Mouse (Mus musculus) limb, embryonic 11.5 days (tissue): ENCODE measurements around the gene Cs. TPM values are rescaled to one million over a fixed set of nuclear protein-coding genes. Genes with fewer than 3 reads are reported as not detected.
A peak's percentile ranks its signal among the peaks of the same experiment; 100 is the strongest.

ENCODE experiments used
- ATAC-seq: fragments of 200-750 bp; cut with Nextera tagmentation; 2 replicates; pipeline ENCODE4 v1.8.0; 2017; ENCODE audit warnings: low read depth; ENCODE audit not compliant: insufficient number of reproducible peaks, low FRiP score, low TSS enrichment
- DNase-seq: peaks from one replicate; pipeline ENCODE4 v3.0.0-alpha.2; 2015; ENCODE audit warnings: low spot score
- H3K27ac ChIP-seq: fragments of 300-500 bp; sonication (generic); replicated peaks from 2 replicates; pipeline ENCODE4 v1.5.1; 2014; ENCODE audit warnings: low read depth, mild to moderate bottlenecking, low read length
- H3K27me3 ChIP-seq: fragments of 300-500 bp; sonication (generic); 2 replicates; pipeline ENCODE4 v1.6.1; 2014; ENCODE audit warnings: mild to moderate bottlenecking, low read length, mixed read lengths; ENCODE audit not compliant: control insufficient read depth, insufficient read depth
- H3K36me3 ChIP-seq: fragments of 300-500 bp; sonication (generic); 2 replicates; pipeline ENCODE4 v1.6.1; 2014; ENCODE audit warnings: mild to moderate bottlenecking, low read length, moderate library complexity, mixed read lengths; ENCODE audit not compliant: control insufficient read depth, insufficient read depth
- H3K4me1 ChIP-seq: fragments of 300-500 bp; sonication (generic); 2 replicates; pipeline ENCODE4 v1.6.1; 2014; ENCODE audit warnings: low read length, mixed read lengths; ENCODE audit not compliant: control insufficient read depth, insufficient read depth
- H3K4me2 ChIP-seq: fragments of 300-500 bp; sonication (generic); 2 replicates; pipeline ENCODE4 v1.6.1; 2014; ENCODE audit warnings: low read depth, mild to moderate bottlenecking, moderate library complexity; ENCODE audit not compliant: severe bottlenecking
- H3K4me3 ChIP-seq: fragments of 300-500 bp; sonication (generic); 2 replicates; pipeline ENCODE4 v1.5.1; 2014; ENCODE audit warnings: low read depth, low read length
- H3K9ac ChIP-seq: fragments of 300-500 bp; sonication (generic); 2 replicates; pipeline ENCODE4 v1.6.1; 2014; ENCODE audit warnings: mild to moderate bottlenecking, low read length
- H3K9me3 ChIP-seq: fragments of 300-500 bp; sonication (generic); 2 replicates; pipeline ENCODE4 v1.6.1; 2016; ENCODE audit warnings: low read length; ENCODE audit not compliant: control insufficient read depth
- WGBS: fragments of 180-500 bp; shearing (Covaris S2); extraction: QIAGEN DNeasy Blood & Tissue Kit; methylation state at CpG from one replicate; pipeline ENCODE4 v1.1.7; 2014; 5-methylcytosine and 5-hydroxymethylcytosine counted together
- polyA plus RNA-seq: library from polyadenylated mRNA; unstranded; fragments of >200 nt; fragmentation: Nextera tagmentation; extraction: Ambion mirVana; gene quantifications from 2 replicates; pipeline ENCODE4 v1.2.1, GENCODE M21; 2014

Gene Cs
- polyA plus RNA-seq, 1 experiment from 2014 or later, result 231 TPM

GRCm38 (mm10) chr10:128374393-128374792 lies 36.9 kb downstream of the Cs start:
- H3K4me1 ChIP-seq, result peaks cover 16% of the 10 kb centered on the region; the same call in 1 of the 2 replicates
- H3K4me2 ChIP-seq, result no peak overlapping the region
- no peak overlapping the region for H3K4me3 ChIP-seq
- H3K36me3 ChIP-seq, result peaks cover 2% of the 10 kb centered on the region; the same call in 1 of the 2 replicates
- no peak for ATAC-seq
- DNase-seq, result no peak
- no peaks in the 10 kb centered on the region for H3K9me3 ChIP-seq
- WGBS, result 80% methylated on average over 6 of the region's 6 CpGs
- no peaks in the 10 kb centered on the region for H3K27me3 ChIP-seq
- no peak overlapping the region for H3K27ac ChIP-seq
- no peak overlapping the region for H3K9ac ChIP-seq

DNA sequence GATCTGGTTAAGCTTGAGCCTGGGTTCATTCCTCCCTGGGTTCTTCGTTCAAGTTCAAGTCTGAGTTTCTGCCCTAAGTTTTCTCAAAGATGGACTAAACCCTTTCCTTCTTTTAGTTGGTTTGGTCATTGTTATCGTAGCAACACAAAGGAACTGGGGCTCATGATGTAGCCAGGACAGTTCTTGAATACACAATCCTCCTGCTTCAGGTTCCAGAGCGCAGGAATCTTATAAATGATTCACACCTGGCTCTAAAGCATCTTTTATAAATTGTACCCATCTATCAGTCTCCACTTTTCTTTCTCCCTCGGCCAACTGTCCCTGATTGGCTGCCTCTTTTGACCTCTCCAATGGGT lies 38.5 kb downstream of the Cs start:
- 54% methylated on average over 4 of the region's 4 CpGs for WGBS

GRCm38 (mm10) chr10:128376455-128377211 lies 39.1 kb downstream of the Cs start, which contains the start of gene Ankrd52:
TSS of gene Ankrd52 (plus strand) at chr10:128377115.
- ATAC-seq (peak; percentile 90), DNase-seq (peak; percentile 84)
- peaks cover 13% of the 10 kb centered on the region for H3K36me3 ChIP-seq
- peak within 1 kb of the TSS; percentile 95 for H3K27ac ChIP-seq
- no peaks in the 10 kb centered on the region for H3K27me3 ChIP-seq
- peaks cover 16% of the 10 kb centered on the region; the same call in 1 of the 2 replicates for H3K4me1 ChIP-seq
- H3K4me2 ChIP-seq, result peak within 1 kb of the TSS; percentile 78
- no peaks in the 10 kb centered on the region for H3K9me3 ChIP-seq
- H3K9ac ChIP-seq, result peak within 1 kb of the TSS; percentile 98
- H3K4me3 ChIP-seq, result peak within 1 kb of the TSS; percentile 100
- under 1% methylated on average over 42 of the region's 73 CpGs for WGBS

More for the DNA sequence above, 38.5 kb downstream of the Cs start:
- peak overlapping the region; percentile 78 for H3K4me2 ChIP-seq
- H3K4me1 ChIP-seq, result peaks cover 16% of the 10 kb centered on the region; the same call in 1 of the 2 replicates
- peak overlapping the region; percentile 98 for H3K9ac ChIP-seq
- peaks cover 11% of the 10 kb centered on the region for H3K36me3 ChIP-seq
- peak overlapping the region; percentile 95 for H3K27ac ChIP-seq
- ATAC-seq (no peak), DNase-seq (no peak)
- H3K9me3 ChIP-seq, result no peaks in the 10 kb centered on the region
- H3K27me3 ChIP-seq, result no peaks in the 10 kb centered on the region
- H3K4me3 ChIP-seq, result peak overlapping the region; percentile 100

DNA sequence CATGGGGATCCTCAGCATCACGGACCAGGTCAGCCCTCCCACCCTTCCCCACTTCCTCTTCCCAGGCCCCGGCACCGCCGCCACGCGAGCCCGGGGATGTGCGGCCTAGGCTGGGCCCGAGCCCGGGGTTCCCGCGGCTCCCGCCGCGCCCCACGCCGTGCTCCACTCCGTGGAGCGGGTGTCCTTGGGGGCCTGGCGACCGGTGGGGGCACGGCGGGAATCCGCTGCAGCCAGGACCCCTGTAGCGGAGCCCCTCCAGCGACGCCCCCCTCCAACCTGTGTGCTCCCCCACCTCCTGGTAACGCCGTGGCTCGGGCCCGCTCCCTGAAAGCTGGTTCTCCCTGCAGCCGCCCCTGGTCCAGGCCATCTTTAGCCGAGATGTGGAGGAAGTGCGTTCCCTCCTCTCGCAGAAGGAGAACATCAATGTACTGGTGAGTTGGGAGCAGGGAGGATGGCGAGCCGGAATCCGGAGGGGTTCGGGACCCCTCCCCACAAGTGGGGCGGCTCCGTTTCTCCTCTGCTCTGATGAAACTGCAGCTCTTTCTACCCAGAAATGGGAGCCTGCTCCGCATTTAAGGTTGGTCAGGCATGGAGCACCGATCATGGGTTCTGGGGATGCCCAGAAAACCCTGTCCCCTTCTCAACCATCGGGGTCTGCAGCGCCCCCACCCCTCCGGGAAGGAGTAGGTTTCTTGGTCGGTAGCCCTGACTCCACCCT lies 39.8 kb downstream of the Cs start:
- peak; percentile 80 for DNase-seq
- peak overlapping the region; percentile 98 for H3K9ac ChIP-seq

DNA sequence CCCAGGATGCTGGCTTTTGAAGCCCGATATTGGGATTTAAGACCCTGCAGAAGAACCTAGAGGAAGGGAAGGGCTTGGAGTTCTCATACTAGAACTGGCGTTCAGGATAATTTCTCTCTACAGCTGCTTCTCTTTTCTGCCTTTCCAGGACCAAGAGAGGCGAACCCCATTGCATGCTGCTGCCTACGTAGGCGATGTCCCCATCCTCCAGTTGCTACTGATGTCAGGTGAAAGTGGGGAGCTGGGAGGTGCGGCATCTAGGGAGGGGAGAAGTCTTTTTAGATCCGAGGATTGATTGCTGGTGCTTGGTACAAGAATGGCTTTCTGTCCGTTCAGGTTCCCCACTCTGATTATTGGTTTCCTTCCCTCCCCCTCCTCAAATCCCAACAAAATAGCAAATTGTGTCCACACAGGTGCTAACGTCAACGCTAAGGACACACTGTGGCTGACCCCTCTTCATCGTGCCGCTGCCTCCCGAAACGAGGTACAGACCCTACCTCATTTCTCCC lies 40.5 kb downstream of the Cs start:
- H3K36me3 ChIP-seq, result peaks cover 24% of the 10 kb centered on the region
- DNase-seq (no peak), ATAC-seq (no peak)

More for the DNA sequence above, 39.8 kb downstream of the Cs start:
- H3K9me3 ChIP-seq, result no peaks in the 10 kb centered on the region
- peaks cover 20% of the 10 kb centered on the region for H3K36me3 ChIP-seq
- H3K4me1 ChIP-seq, result peaks cover 16% of the 10 kb centered on the region; the same call in 1 of the 2 replicates
- H3K27me3 ChIP-seq, result no peaks in the 10 kb centered on the region
- peak overlapping the region; percentile 95 for H3K27ac ChIP-seq
- ATAC-seq, result peak; percentile 56
- WGBS, result under 1% methylated on average over 46 of the region's 47 CpGs
- peak overlapping the region; percentile 100 for H3K4me3 ChIP-seq
- peak overlapping the region; percentile 78 for H3K4me2 ChIP-seq

DNA sequence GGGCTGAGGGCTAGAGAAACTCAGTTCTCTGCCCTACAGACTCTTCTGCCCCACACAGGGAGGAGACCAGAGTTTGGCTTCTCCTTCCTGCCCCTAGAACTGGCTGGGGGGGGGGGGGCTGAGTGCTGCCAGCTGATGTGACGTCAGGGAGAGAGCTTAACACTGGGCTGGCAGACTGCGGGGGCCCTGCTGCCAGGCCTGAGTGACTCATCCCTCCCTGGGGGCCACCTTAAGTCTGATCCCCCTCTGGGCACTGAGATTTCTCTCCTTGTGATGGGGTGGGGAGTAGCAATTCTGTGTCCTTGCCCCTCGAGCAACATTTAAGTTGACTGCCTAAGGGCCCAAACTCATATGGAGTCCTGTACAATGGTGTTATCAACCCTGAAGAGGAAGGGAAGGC lies 40.9 kb downstream of the Cs start:
- Histone ChIP-seq H3K9ac (no peak overlapping the region), H3K4me1 (peaks cover 16% of the 10 kb centered on the region; the same call in 1 of the 2 replicates), H3K4me3 (peak overlapping the region; percentile 100), H3K9me3 (no peaks in the 10 kb centered on the region), H3K36me3 (peaks cover 27% of the 10 kb centered on the region), H3K27ac (no peak overlapping the region), H3K27me3 (no peaks in the 10 kb centered on the region), H3K4me2 (peak overlapping the region; percentile 78; the same call in 1 of the 2 replicates)
- DNase-seq (no peak), ATAC-seq (no peak)
- WGBS, result 72% methylated on average over 3 of the region's 3 CpGs

More for the DNA sequence above, 40.5 kb downstream of the Cs start:
- WGBS, result 58% methylated on average over 14 of the region's 14 CpGs
- peak overlapping the region; percentile 78 for H3K4me2 ChIP-seq
- H3K27ac ChIP-seq, result peak overlapping the region; percentile 95
- H3K27me3 ChIP-seq, result no peaks in the 10 kb centered on the region
- H3K9ac ChIP-seq, result peak overlapping the region; percentile 98
- peaks cover 16% of the 10 kb centered on the region; the same call in 1 of the 2 replicates for H3K4me1 ChIP-seq
- H3K9me3 ChIP-seq, result no peaks in the 10 kb centered on the region
- H3K4me3 ChIP-seq, result peak overlapping the region; percentile 100

- no peak overlapping the region for H3K27ac ChIP-seq
Observed at GRCm38 (mm10) chr10:128379260-128379659, 41.7 kb downstream of the Cs start.

GRCm38 (mm10) chr10:128380565-128380964 lies 43.0 kb downstream of the Cs start:
- Histone ChIP-seq H3K4me1 (peaks cover 16% of the 10 kb centered on the region; the same call in 1 of the 2 replicates), H3K4me3 (no peak overlapping the region), H3K9ac (no peak overlapping the region), H3K27me3 (no peaks in the 10 kb centered on the region), H3K9me3 (no peaks in the 10 kb centered on the region), H3K36me3 (peaks cover 36% of the 10 kb centered on the region), H3K4me2 (no peak overlapping the region), H3K27ac (no peak overlapping the region)
- 85% methylated on average over 5 of the region's 5 CpGs for WGBS
- no peak for ATAC-seq
- no peak for DNase-seq

More at GRCm38 (mm10) chr10:128379260-128379659, 41.7 kb downstream of the Cs start:
- Histone ChIP-seq H3K4me1 (peaks cover 16% of the 10 kb centered on the region; the same call in 1 of the 2 replicates), H3K4me2 (no peak overlapping the region), H3K9me3 (no peaks in the 10 kb centered on the region), H3K36me3 (peaks cover 34% of the 10 kb centered on the region), H3K27me3 (no peaks in the 10 kb centered on the region), H3K4me3 (no peak overlapping the region), H3K9ac (no peak overlapping the region)
- ATAC-seq, result no peak
- 94% methylated on average over 7 of the region's 7 CpGs for WGBS
- DNase-seq, result no peak
